Mouse (Mus musculus) retina, adult 2 months (tissue): Measurements from ENCODE around the gene Itprip.

Experiments used
- DNase-seq: peaks from one replicate; pipeline ENCODE4 v3.0.0-alpha.2; 2012; ENCODE audit warnings: low read depth, low spot score

The Itprip gene

DNA sequence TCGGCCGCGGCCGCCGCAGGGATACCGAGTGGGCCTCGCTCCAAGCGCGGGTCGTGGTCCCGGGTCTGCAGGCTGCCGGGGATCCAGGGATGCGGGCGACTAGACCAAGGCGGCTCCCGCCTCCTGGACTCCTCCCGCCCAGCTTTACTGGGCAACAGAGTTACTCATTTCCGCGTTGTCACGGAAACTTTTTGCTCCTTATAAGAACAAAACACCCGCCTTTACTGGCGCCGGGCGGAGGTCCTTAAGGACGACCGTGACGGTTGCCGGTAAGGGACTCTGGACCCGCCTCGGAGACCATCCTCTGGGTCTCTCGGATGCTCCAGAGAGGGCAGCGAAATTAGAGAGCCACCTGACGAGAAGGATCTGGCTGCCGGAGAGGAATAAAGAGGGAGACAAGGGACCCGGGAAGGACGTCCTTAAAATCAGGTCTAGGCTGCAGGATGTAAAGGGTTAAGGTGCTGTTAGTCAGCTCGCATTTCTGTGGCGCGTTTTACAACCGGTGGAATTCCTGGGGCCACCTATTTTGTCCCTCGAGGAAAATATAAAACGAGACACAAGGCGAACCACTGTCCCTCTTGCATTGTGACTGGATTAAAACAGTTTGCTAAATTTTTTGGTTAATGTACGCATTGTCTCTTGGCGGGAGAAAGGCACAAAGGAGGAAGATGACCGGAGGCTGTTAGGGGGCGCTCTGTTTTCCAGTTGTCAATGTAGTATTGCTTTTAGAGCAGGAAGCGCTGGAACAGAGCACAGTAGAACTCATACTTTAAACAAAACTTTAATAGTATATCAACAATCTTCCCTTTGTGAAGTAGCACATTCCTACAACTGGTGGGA, at the start of gene Itprip, which contains the start of gene Cfap43:
Itprip (minus strand) TSS at position 174 of the 840 bp plus-strand sequence.
Cfap43 (minus strand) TSS at position 162 of the 840 bp plus-strand sequence.
- DNase-seq = no peak

DNA sequence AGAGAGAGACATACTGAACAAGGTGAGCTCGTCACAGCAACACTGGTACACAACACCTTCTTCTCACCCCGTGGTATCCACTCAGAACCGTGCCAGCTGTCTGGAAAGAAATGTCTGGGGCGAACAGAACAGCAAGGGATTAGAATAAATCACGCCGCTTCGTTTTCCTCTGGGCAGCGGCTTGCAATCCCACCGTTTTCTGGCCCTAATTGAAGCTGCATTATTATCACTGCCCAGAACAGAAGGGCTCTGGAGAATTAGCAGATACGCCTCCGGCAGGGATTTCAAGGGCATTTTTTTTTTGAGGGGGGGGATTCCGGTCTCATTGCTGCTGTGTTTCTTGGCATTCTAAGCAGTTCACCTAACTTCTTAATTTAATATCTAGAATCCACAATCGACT, 39.1 kb upstream of the Itprip start:
- no peak for DNase-seq

DNA sequence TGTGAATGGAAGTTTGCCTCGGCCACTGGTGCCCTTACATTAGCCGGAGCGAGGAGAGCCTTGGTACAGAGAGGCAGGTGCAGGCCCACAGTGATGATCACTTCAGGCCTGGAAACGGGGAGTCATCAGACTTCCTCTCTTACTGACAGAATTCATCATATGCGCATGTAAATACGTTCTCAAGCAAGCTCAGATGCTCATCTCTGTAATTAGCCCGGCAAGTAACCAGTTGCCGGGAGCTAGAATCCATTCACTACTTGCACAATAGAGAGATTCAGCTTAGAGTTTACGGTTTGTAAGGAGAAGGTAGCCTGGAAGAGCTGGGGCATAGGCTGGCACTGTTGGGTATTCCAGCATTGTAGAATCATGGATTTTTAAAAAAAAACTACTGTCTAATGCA, 34.1 kb upstream of the Itprip start:
- DNase-seq = no peak

DNA sequence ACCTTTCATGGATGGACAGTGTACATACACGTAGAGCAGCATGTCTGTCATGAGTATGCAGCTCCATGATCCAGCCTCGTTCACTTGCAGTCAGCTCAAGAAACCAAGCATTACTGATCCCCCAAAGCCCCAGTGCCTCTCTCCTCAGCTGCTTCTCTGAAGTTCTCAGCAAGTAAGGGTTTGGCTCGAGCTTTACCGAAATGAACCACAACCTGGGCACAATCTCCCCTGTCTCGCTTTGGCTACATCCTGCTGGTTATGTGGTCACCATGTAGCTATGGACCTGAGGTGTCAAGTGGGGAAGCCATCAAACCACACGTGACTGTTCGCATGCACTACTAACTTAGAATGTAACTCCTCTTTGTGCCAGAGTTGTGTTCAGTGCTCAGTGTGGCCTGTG, 31.8 kb upstream of the Itprip start:
- DNase-seq = no peak

DNA sequence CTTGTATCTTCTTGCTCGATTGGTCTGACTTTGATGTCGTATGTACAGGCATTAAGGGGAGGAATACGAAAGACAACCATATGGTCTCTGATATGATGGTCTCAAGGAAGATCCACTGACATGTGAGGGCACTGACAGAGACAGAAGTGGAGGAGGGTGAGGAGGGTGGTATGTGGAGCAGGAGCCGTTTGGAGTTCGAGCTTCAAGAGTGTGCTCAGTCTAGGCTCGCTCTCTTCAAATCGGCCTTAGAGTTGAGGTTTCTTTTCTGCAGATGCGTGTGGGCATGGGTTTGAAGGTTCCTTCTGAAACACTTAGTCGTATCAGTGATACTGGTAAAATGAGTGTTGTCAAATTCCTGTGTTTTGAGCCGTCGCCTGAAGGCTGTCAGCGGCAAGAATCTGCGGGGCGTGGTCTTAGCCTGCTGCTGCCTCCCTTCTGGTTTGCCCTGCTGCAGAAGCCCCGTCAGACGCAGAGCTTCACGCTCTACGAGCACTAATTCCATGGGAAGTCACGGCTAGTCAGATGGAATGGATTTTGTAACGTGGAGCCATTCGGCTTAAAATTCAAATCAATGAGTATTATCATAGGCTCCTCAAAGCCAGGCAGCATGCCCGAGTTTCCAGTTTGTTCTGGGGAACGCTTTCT, 27.8 kb upstream of the Itprip start:
- no peak for DNase-seq

DNA sequence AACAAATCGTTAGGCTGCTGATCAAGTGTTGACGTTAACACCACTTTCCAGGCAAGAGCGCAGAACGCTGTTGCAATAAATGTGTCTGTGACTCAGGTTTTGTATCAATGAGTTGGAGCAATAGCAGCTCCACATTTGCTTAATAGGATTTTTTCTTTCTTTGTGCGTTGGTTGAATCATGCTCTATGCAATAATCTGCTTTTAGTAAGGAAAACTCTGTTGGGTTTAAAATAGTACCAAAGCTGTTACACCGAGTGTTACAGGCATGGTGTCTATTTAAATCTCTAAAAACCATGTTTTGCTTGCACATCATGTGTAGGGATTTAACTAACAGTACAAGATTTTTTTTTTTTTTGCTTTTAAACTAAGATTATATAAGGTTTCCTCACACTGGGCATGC, 20.3 kb upstream of the Itprip start:
- DNase-seq = no peak

DNA sequence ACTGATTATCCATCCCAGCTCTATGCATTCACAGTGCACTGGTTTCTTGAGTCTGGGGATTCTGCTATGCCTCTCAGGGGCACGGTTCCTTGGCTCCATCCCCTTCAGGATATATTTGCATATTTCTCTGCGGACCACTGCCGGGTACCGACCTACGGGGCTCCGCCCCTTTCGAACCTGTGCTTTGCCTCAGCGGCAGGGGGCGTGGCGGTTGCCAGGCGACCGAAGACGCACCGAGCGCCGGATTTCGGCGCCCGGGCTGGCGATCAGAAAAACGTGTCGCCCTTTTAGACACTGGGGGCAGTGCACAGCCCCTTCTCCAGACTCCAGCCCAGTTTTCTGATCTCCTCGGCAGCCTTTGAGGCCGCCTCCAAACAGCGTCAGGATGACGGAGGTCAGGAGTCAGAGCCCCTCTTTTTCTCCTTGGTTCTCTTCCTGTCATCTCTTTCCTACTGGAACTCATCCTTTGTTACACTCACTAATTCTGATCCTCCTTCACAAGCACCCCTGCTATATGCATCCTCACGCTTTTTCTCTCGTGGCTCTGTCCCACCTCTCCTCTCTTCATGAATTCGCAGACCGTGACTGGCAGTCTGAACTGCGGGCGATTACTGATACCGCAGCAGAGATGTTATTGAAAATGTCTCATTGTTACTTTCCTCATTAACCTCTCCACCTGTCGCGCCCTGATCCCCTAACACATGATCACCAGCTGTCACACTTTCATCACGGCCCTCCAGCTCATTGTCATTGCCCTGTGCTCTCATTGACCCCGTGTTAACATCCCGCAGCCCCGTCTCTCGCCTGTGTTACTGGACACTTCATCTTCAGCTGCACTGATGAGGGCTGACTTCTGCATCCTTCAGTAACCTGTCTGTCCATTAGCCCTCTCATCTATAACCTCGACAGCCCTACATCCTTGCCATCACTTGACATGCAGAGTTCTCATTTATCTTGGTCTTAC, 18.6 kb upstream of the Itprip start, which contains the start of gene Cfap58:
Cfap58 (plus strand) TSS at position 233 of the 964 bp plus-strand sequence.
- no peak for DNase-seq

DNA sequence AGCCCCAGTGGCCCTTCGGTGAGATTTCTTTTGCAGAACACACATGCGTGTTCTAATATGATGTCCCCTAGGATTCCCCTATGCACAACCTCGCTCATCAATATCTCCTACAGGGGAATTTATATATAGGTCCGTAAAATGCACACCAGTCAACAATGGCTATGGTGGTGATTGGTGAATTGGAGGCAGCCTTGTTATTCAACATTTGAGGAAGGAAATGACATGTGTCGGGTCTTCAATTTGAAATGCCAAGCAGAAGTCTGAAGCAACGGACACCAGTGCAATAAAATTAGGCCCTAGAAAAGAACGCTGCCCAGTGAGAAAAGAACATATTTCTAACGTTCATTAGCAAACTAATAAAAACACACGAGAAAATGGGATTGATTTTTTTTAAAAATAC, 17.8 kb upstream of the Itprip start:
- no peak for DNase-seq

DNA sequence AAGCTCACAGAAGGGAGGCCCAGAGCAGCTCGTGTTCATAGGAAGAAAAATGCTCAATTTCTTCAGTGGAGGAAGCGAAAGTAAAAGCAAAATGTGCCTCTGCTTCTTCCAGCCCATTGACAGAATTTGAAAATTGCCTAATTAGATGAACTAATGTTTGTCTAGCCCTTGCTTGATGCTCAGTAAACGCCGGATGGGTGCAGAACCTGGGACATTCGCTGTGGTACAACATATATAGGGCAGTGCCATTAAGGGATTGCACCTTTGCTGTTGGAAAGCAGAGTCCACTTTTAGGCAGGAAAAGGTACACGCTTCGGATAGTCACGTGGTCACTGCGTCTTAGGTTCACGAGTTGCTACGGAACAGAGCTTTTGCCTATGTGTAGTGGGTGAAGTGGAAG, 17.4 kb upstream of the Itprip start:
- DNase-seq = no peak

DNA sequence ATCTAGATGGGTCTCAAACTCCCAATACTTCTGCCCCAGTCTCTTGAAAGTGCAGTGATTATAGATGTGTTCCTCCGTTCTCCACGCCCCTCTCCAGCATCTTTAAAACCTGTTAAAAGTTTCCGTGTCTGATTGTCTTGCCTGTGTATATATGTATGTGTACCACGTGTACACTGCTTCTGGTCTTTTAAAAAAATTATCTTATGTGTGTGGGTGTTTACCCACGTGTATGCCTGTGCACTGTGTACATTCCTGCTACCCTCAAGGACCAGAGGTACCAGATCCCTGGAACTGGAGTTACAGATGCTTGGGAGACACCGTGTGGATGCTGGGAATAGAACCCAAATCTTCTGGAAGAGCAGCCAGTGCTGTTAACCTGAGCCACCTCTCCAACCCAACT, 16.4 kb upstream of the Itprip start:
- no peak for DNase-seq

DNA sequence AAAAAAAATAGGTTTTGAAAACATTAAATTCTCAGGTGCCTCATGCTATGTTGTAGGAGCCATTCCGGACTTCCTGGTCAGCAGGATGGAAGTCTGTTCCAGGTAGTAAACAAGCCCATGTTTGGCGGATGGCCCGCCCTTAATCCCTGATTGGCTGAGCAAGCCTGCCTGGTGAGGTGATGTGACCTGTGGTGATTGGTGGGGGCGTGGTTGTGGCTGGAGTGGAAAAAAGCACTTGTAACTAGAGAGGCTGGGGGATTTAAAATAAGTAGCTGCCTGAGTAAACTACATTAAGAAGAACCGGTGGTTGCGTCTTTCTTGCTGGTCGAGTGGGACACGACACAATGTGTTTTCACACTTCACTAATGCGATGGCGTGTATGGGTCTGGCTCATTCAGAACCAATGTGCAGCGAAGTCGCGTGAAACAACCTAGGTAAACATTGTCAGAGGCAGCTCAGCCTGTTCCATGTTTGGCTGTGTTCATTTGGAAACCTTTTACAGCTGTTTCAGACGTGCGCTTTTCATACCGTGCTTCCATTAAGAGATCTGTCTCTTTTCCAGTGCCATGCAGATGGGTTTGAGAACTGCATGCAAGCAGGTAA, 15.6 kb upstream of the Itprip start:
- no peak for DNase-seq

DNA sequence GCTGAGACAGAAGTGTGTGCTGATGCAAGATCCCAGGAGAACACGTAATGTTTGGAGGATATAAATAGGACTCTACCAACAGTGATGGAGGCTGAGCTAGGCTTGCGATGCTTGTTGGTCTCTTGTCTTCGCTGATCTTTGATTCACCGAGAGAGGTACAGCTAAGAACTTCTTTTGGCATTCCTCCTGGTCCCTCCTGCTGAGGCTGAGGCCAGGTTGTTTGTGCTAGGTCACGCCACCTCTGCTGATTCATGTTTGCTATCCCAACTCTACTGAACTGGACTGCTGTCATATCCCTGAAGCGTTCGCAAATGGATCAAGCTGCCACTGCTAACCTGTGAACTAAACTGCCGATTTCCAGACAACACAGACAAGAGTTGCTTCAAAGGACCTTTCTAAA, 15.0 kb upstream of the Itprip start:
- no peak for DNase-seq

DNA sequence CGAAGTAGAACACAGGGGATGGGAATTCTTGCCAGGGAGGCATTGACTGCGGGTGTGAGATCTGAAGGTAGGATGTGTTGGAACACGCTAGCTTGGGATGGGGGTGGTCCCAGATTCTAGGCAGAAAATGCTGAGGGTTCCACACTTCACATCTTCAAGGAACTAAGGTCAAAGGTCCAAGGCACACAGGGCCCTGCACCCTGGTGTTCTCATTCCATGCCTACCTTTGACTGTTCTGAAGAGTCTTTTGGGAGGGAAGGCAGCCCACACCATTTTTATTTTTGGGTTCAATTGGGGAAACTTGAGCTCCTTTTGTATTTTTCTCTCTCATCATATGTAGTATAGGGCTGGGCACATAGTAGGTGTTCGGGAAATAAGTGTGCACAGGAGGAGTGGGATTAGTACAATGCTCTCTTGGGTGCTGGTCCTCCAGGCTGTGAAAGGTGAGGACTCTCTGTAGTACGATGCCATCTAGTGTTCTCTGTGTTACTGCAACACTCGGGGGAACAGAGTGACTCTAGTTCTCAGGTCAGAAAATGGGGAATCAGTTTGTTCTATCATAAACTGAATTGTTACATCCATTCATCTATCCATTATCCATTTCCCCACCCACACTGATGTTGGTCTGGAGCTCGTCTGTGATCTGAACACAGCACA, 13.0 kb upstream of the Itprip start:
- DNase-seq = no peak

DNA sequence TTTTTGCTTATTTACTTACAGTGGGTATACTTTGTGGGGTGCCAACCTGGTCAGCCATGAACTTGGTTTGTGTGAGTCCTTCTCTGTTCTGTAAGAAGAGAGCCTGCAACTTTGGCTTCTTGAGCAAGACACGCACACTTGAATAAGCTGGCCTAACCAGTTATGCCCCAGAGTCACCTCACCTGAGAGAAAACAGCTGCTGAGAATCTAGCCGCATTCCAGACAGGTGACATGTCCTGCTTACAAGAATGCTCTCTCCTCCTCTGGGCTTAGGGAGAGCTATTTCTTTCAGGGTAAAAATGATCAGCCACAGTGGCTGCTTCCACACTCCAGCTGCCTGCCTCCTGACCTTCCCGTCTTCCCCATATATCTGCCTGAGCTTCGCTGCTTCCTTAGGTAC, 9.9 kb upstream of the Itprip start:
- DNase-seq = no peak

DNA sequence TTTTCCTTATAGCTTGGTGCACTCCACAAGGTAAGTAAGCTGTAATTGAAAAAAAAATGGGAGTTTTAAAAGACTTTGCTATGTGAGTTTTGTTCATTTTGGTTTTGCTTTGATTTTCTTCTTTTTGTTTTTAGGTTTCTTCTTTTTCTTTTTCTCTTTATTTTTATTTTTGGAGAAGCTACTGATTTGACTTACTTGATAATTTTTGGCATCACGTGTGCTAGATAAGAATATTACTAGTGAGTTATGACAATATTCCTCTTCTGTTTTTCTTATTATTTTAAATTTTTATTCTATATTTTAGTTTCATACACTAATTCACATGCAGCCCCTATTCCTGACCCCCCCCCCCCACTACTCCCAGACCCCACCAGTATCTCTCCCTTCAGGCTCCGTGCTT, 7.9 kb upstream of the Itprip start:
- DNase-seq = no peak

DNA sequence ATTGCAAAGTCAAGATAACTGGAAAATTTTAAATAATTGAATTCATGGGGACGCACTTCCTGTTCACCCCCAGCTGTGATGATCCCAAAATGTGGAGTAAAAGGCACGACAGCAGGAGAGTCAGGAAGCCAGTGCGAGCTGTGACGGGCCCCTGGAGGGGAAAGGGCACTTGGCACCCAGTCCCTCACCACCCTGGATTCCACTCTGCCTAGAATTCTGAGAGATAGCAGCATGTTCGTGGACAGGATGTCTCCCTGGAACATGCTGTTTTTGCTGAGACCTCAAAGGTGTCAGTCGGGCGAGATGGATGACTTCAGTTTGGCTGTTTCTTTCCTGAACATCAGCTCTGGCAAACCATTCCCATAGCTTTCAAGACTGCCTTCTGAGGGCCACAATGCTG, 6.7 kb upstream of the Itprip start:
- no peak for DNase-seq

DNA sequence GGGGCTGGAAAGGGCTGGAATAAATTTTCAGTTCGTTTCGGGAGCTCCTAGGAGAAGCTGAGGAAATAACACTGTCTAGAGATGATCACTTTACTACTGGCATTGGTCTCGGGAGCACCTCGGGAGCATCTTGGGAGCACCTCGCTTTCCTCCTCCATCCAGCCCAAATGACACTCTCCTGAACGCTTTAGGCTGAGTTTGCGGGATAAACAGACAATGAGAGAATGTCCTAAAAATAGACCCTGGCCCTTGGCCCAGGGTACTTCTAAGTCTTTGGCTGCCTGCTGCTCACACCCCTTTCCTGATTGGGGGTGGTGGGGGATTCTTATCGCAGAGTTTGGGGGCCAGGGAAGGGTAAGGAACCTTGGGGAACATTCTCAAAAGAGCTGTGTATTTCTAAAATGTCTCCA, 872 bp upstream of the Itprip start:
- DNase-seq = no peak

DNA sequence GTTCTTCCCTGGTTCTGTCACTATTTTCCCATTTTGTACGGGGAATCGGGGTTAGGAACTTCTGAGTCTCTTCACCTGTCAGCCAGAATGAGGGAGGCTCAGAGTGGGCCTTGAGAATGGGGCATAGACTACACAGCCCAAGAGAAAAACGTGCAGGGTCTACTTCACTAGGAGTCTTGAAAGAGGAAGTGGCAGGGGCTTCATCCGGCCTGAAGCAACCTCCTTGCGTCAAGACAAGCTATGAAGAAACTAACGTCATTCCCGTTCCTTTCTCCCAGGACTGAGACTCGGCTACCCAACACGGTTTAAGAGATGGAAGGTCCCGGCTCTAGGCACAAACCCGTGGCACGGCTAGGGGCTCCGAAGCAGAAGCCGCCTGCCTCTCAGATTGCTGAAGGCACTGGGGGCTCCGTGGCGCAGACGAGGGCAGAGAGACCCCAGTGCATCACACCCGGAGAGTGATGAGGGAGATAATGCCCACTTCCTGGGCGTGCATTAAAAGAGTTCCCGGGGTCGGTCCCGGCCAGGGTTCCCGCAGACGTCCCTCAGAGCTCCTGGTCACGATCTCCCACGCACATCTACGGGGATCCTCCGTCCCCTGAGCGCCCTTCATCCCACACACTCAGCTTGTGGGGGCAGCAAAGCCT, 521 bp downstream of the Itprip start:
- no peak for DNase-seq

DNA sequence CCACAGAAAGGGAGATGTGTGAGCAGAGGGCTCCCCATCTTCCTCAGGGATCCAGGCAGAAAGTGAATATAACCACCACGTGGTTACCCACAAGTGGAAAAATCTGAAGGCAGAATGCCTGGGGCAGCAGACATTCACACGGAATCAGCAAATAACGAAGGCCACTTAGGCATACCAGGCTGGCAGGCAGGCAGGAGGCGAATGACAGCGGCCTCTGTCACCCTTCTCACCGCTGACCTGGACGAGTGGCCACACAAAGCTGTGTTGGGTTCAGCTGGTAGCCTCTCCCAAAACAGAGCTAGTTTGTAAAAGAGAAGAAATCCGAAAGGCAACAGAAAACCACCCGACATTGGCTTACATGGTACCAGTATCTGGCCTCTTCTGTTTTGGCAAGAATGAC, 1.1 kb downstream of the Itprip start:
- DNase-seq = no peak

DNA sequence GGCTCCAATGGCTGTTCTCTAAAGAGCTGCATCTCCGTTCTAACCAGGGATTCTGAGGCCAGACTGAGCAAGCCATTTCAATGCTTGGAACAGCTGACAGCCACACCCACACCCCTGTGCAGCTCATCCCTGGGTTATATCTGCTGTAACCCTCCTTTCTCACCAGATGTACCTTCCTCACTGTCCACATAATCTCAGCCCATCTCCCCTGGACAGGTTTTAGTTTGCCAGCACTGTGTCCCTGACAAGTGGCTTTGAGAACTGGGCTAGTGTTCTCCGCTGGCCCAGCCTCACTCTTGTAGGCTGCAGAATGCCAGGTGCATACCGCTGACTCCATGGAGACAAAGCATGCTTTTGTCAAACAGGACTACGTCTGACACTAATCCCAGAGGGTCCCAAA, 1.7 kb downstream of the Itprip start:
- no peak for DNase-seq

DNA sequence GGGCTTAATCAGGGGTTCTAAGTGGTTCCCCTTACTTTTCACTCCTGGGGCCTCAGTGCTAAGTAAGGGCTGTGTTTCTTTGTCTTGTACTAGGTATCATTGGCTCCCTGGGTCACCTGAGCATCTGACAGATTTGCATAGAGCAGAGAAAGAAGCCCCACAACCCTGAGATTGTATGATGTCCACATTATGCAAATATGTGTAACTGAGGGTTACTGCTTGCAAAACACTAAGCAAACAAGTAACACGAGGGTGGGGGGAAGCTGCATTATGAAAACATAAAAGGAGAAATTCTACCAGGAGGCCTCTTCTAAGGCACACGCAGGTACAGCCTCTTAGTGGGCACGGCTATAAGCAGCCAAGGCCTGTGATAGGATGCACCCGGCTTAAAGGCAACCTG, 3.8 kb downstream of the Itprip start:
- no peak for DNase-seq
